Mouse (Mus musculus): ENCODE results near the gene Gm43518. TPM values are rescaled to one million over a fixed set of nuclear protein-coding genes. Genes with fewer than 3 reads are reported as not detected.

Gene Gm43518
- polyA plus RNA-seq, 1 experiment from 2014 or later = 3.2 TPM

DNA sequence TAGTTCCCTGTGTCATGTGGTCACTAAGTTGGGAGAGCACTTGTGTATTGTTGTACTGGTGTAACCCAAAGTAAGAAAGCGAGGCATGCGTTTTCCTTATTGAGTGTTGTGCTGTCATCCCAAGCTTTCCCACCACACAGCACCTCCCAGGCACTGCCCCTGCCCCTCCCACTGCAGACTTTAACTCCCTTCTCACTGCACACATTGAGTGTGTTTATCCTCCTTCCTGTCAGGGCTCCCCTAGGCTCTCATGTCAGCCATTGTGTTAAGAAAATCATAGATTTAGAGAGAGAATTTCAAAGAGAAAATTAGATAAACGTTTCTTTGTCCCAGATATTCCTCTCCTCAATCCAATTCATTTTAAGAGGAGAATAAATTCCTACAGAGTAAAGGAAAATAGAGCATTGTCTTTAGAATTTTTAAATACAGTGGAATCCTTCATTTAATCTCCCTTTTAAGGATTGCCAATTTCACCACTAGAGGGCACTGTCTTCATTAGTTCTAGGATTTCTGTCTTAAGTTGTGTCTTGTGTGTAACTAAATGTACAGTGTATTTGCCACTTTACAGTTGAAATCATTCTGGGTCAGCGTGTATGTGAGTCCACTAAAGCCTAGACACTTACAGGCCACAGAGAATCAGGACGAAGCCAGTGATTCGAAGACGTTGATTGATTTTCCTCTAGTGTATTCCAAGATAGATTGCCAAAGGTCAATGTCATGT, 20.0 kb downstream of the Gm43518 start:
- WGBS = 48% methylated on average over 7 of the region's 7 CpGs
- Histone ChIP-seq H3K9me3 (replicated peaks; ENCODE audit: control insufficient read depth, low read length) (no peaks in the 10 kb centered on the region), H3K27me3 (ENCODE audit: control insufficient read depth, insufficient read depth, low read length) (no peaks in the 10 kb centered on the region), H3K9ac (ENCODE audit: low read length) (no peak overlapping the region), H3K27ac (ENCODE audit: low read length) (no peak overlapping the region), H3K36me3 (ENCODE audit: control insufficient read depth, insufficient read depth, low read length) (no peaks in the 10 kb centered on the region), H3K4me3 (replicated peaks; ENCODE audit: low read length) (no peak overlapping the region), H3K4me1 (ENCODE audit: control insufficient read depth, insufficient read depth, low read length) (no peaks in the 10 kb centered on the region), H3K4me2 (ENCODE audit: low read depth, low read length) (no peak overlapping the region)
- ATAC-seq (ENCODE audit: insufficient read depth, low FRiP score) = no peak

DNA sequence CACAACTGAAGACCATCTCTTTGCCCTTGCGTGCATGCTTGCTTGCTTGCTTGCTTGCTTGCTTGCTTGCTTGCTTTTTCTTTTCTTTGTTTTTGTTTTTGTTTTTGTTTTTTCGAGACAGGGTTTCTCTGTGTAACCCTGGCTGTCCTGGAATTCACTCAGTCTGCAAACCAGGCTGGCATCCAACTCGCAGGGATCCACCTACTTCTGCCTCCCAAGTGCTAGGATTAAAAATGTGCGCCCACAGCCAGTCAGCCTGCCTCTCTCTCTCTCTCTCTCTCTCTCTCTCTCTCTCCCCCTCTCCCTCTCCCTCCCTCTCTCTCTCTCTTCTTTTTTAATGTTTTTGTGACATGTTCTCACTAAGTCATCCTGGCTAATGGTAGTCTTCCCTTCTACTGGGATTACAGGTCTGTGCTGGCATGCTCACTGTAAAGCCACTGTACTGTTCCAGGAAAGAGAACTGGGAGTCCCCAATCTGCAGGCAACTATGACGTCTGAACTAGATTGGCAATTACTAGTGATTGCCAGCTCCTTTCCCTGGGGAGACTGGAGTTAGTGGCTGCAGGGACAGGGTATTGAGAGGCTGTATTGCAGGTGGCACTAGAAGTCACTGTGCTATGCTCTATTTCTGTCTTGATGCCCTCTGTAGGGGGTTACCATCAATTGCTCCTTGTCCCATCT, 25.3 kb downstream of the Gm43518 start:
- Histone ChIP-seq H3K4me1 (ENCODE audit: control insufficient read depth, insufficient read depth, low read length) (no peaks in the 10 kb centered on the region), H3K4me2 (ENCODE audit: low read depth, low read length) (no peak overlapping the region), H3K27me3 (ENCODE audit: control insufficient read depth, insufficient read depth, low read length) (no peaks in the 10 kb centered on the region), H3K36me3 (ENCODE audit: control insufficient read depth, insufficient read depth, low read length) (no peaks in the 10 kb centered on the region), H3K27ac (ENCODE audit: low read length) (no peak overlapping the region), H3K9ac (ENCODE audit: low read length) (no peak overlapping the region), H3K4me3 (replicated peaks; ENCODE audit: low read length) (no peak overlapping the region), H3K9me3 (replicated peaks; ENCODE audit: control insufficient read depth, low read length) (no peaks in the 10 kb centered on the region)
- ATAC-seq (ENCODE audit: insufficient read depth, low FRiP score) = no peak
- 63% methylated on average over 5 of the region's 5 CpGs for WGBS

DNA sequence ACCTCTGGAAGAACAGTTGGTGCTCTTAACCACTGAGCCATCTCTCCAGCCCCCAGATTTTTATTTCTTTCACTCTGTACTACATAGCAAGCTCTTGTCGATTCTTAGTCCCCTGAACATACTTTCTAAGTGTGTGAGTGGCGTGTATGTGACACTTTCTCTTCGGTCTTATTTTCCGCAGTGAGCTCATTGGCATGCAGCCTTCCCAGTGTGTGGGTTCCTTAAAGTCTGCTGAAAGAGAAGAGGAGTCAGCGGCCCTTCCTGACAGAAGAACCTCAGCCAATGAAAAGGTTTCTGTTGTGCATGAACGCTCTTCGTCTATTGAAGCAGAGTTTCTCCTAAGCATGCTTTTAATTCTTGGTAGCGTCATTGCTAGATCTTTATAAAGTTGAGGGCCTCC, 30.0 kb downstream of the Gm43518 start:
- WGBS = 91% methylated on average over 8 of the region's 8 CpGs
- Histone ChIP-seq H3K4me3 (replicated peaks; ENCODE audit: low read length) (no peak overlapping the region), H3K9ac (ENCODE audit: low read length) (no peak overlapping the region), H3K27me3 (ENCODE audit: control insufficient read depth, insufficient read depth, low read length) (no peaks in the 10 kb centered on the region), H3K4me2 (ENCODE audit: low read depth, low read length) (no peak overlapping the region), H3K36me3 (ENCODE audit: control insufficient read depth, insufficient read depth, low read length) (no peaks in the 10 kb centered on the region), H3K27ac (ENCODE audit: low read length) (no peak overlapping the region), H3K4me1 (ENCODE audit: control insufficient read depth, insufficient read depth, low read length) (peaks cover 3% of the 10 kb centered on the region; the same call in 1 of the 2 replicates), H3K9me3 (replicated peaks; ENCODE audit: control insufficient read depth, low read length) (no peaks in the 10 kb centered on the region)
- no peak for ATAC-seq (ENCODE audit: insufficient read depth, low FRiP score)

DNA sequence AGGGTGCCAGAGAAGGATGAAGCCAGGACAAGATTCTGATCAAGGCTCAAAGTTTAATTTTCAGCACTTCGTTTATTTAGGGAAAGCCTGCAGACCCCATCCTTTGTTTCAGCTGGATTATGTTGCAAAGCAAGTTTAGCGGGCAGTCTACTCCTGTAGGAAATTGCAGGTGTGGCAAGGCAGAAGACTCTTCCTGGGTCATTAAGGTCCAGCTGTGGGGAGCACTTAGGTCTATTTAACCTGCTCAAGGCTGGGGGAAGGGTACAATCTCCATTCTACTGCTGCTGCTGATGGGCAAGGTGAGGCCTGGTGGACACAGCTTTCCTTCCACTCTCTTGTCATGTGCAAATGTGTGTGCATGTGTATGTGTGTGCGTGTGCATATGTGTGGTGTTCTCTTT, 31.8 kb downstream of the Gm43518 start:
- Histone ChIP-seq H3K4me2 (ENCODE audit: low read depth, low read length) (no peak overlapping the region), H3K27ac (ENCODE audit: low read length) (no peak overlapping the region), H3K9ac (ENCODE audit: low read length) (no peak overlapping the region), H3K9me3 (replicated peaks; ENCODE audit: control insufficient read depth, low read length) (no peaks in the 10 kb centered on the region), H3K4me1 (ENCODE audit: control insufficient read depth, insufficient read depth, low read length) (peaks cover 3% of the 10 kb centered on the region), H3K4me3 (replicated peaks; ENCODE audit: low read length) (no peak overlapping the region), H3K27me3 (ENCODE audit: control insufficient read depth, insufficient read depth, low read length) (no peaks in the 10 kb centered on the region), H3K36me3 (ENCODE audit: control insufficient read depth, insufficient read depth, low read length) (no peaks in the 10 kb centered on the region)
- 68% methylated on average over 3 of the region's 3 CpGs for WGBS
- no peak for ATAC-seq (ENCODE audit: insufficient read depth, low FRiP score)

DNA sequence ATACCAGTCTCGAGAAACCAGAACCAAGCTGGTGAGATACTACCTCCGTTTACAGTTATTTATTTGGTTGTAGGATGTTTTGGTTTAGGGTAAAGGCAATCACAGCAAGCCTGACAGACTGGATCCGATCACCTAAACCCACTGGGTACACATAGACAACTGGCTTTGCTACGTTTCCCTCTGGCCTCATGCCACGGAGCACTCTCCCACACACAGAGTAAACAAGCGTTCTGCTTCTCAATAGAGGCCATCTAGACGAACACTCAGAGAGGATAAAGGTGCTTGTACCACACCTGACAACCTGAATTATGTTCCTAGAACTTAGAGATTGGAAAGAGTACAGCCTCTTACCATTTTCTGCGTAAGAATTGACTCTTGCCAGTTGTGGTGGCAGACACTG, 32.9 kb downstream of the Gm43518 start:
- Histone ChIP-seq H3K9me3 (replicated peaks; ENCODE audit: control insufficient read depth, low read length) (no peaks in the 10 kb centered on the region), H3K4me2 (ENCODE audit: low read depth, low read length) (no peak overlapping the region), H3K9ac (ENCODE audit: low read length) (no peak overlapping the region), H3K36me3 (ENCODE audit: control insufficient read depth, insufficient read depth, low read length) (no peaks in the 10 kb centered on the region), H3K4me1 (ENCODE audit: control insufficient read depth, insufficient read depth, low read length) (peaks cover 5% of the 10 kb centered on the region), H3K27ac (ENCODE audit: low read length) (no peak overlapping the region), H3K27me3 (ENCODE audit: control insufficient read depth, insufficient read depth, low read length) (no peaks in the 10 kb centered on the region), H3K4me3 (replicated peaks; ENCODE audit: low read length) (no peak overlapping the region)
- 51% methylated on average over 8 of the region's 8 CpGs for WGBS
- peak; percentile 50; the same call in 1 of the 2 replicates for ATAC-seq (ENCODE audit: insufficient read depth, low FRiP score)

DNA sequence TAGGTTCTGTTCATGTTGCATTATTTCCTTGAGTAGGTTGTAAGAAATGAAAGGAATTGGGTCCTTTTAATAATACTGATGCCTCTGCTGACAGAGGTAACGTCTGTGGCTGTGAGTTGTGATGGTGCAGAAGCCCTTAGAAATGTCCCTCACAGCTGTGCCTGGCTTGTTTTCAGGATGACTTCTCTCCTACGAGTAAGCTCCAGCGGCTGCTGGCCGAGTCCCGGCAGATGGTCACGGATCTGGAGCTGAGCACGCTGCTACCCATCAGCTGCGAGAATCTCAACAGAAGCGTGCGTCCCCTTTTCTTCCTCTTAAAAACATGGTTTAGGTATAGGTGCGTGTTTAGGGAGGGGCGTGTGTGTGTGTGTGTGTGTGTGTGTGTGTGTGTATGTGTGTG, 33.8 kb downstream of the Gm43518 start:
- Histone ChIP-seq H3K9me3 (replicated peaks; ENCODE audit: control insufficient read depth, low read length) (no peaks in the 10 kb centered on the region), H3K9ac (ENCODE audit: low read length) (no peak overlapping the region), H3K27ac (ENCODE audit: low read length) (no peak overlapping the region), H3K4me1 (ENCODE audit: control insufficient read depth, insufficient read depth, low read length) (peaks cover 5% of the 10 kb centered on the region), H3K27me3 (ENCODE audit: control insufficient read depth, insufficient read depth, low read length) (no peaks in the 10 kb centered on the region), H3K4me3 (replicated peaks; ENCODE audit: low read length) (no peak overlapping the region), H3K36me3 (ENCODE audit: control insufficient read depth, insufficient read depth, low read length) (no peaks in the 10 kb centered on the region), H3K4me2 (ENCODE audit: low read depth, low read length) (no peak overlapping the region)
- WGBS = 77% methylated on average over 12 of the region's 12 CpGs
- no peak for ATAC-seq (ENCODE audit: insufficient read depth, low FRiP score)

DNA sequence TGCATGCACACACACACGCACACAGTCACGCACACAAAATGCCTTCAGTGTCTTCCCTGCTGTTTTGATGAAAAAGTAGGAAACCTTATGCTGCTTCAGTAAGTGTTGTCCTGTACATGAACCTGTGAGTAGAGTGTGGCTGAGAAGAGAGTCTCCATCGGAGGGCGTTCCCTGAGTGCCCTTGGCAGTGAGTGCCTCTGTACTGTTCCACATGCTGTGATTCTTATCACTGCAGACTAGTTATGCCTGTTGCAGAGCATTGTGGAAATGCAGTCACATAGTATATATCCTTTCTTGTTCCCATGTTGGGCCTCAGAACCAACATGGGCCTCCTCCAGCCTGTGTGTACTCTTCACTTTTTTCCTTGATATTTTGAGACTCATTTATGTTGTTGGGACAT, 37.0 kb downstream of the Gm43518 start:
- H3K4me1 ChIP-seq (ENCODE audit: control insufficient read depth, insufficient read depth, low read length) = peaks cover 8% of the 10 kb centered on the region
- peak; percentile 61; the same call in 1 of the 2 replicates for ATAC-seq (ENCODE audit: insufficient read depth, low FRiP score)
- no peak overlapping the region for H3K4me3 ChIP-seq (replicated peaks; ENCODE audit: low read length)
- WGBS = 86% methylated on average over 4 of the region's 4 CpGs
- H3K9ac ChIP-seq (ENCODE audit: low read length) = no peak overlapping the region
- H3K27me3 ChIP-seq (ENCODE audit: control insufficient read depth, insufficient read depth, low read length) = no peaks in the 10 kb centered on the region
- no peak overlapping the region; the same call in 1 of the 2 replicates for H3K27ac ChIP-seq (ENCODE audit: low read length)
- H3K4me2 ChIP-seq (ENCODE audit: low read depth, low read length) = no peak overlapping the region
- no peaks in the 10 kb centered on the region for H3K36me3 ChIP-seq (ENCODE audit: control insufficient read depth, insufficient read depth, low read length)
- H3K9me3 ChIP-seq (replicated peaks; ENCODE audit: control insufficient read depth, low read length) = no peaks in the 10 kb centered on the region

DNA sequence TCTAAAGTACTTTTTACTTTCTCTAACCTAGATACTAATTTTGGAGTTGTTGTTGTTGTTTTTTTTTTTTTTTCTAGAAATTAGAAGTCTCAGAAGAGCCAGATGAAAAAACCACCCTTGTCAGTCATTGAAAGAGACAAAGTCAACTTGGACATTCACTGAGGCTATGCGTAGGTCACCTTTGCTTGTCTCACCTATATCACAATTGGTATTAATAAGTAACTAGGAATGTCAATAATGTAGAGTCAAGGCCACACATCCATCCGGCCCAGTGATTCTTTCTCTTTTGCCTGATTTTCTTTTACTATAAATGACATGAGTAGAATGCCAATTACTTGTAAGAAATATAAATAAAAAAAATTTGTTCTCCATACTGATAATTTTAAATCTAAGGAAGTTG, 39.5 kb downstream of the Gm43518 start:
- no peaks in the 10 kb centered on the region for H3K36me3 ChIP-seq (ENCODE audit: control insufficient read depth, insufficient read depth, low read length)
- peaks cover 5% of the 10 kb centered on the region; the same call in 1 of the 2 replicates for H3K4me1 ChIP-seq (ENCODE audit: control insufficient read depth, insufficient read depth, low read length)
- H3K9me3 ChIP-seq (replicated peaks; ENCODE audit: control insufficient read depth, low read length) = no peaks in the 10 kb centered on the region
- no peak overlapping the region for H3K4me3 ChIP-seq (replicated peaks; ENCODE audit: low read length)
- no peak for ATAC-seq (ENCODE audit: insufficient read depth, low FRiP score)
- H3K27me3 ChIP-seq (ENCODE audit: control insufficient read depth, insufficient read depth, low read length) = no peaks in the 10 kb centered on the region
- no peak overlapping the region for H3K27ac ChIP-seq (ENCODE audit: low read length)
- no peak overlapping the region for H3K9ac ChIP-seq (ENCODE audit: low read length)
- no peak overlapping the region for H3K4me2 ChIP-seq (ENCODE audit: low read depth, low read length)
- WGBS = 58% methylated on average over 2 of the region's 2 CpGs

DNA sequence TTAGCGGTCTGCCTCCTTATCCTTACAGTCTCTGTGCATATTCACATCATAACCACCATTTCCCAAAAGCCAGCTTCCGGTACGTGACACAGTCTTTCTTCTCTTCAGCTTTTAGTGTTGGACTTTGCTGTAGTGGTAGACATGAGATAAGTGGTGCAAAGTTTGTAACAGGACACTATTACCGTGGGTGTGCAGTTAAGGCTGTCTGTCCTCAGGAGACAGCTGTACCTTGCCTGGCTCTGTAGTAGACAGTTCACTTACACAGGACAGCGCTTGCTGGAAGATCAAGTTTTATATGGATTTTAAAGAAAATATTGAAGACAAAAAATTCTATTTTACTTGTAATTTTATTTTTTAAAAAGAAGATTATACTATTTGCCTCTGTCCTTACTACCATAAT, 41.2 kb downstream of the Gm43518 start:
- 56% methylated on average over 5 of the region's 5 CpGs for WGBS
- Histone ChIP-seq H3K9me3 (replicated peaks; ENCODE audit: control insufficient read depth, low read length) (no peaks in the 10 kb centered on the region), H3K9ac (ENCODE audit: low read length) (no peak overlapping the region), H3K4me3 (replicated peaks; ENCODE audit: low read length) (no peak overlapping the region), H3K4me1 (ENCODE audit: control insufficient read depth, insufficient read depth, low read length) (peaks cover 5% of the 10 kb centered on the region; the same call in 1 of the 2 replicates), H3K36me3 (ENCODE audit: control insufficient read depth, insufficient read depth, low read length) (no peaks in the 10 kb centered on the region), H3K4me2 (ENCODE audit: low read depth, low read length) (no peak overlapping the region), H3K27me3 (ENCODE audit: control insufficient read depth, insufficient read depth, low read length) (no peaks in the 10 kb centered on the region), H3K27ac (ENCODE audit: low read length) (no peak overlapping the region)
- no peak for ATAC-seq (ENCODE audit: insufficient read depth, low FRiP score)
